Mouse (Mus musculus) kidney, postnatal 0 days (tissue): Measurements from ENCODE around the gene Abhd18. TPM values are rescaled to one million over a fixed set of nuclear protein-coding genes. Genes with fewer than 3 reads are reported as not detected.
A peak's percentile ranks its signal among the peaks of the same experiment; 100 is the strongest.

Source experiments
- ATAC-seq: fragments of 200-750 bp; cut with Nextera tagmentation; replicated peaks from 2 replicates; pipeline ENCODE4 v1.8.0; 2017; ENCODE audit warnings: low read depth, moderate number of reproducible peaks, moderate TSS enrichment, moderate library complexity; ENCODE audit not compliant: low FRiP score
- DNase-seq: peaks from one replicate; pipeline ENCODE4 v3.0.0-alpha.2; 2016; ENCODE audit warnings: low spot score
- H3K27ac ChIP-seq: fragments of 300-500 bp; sonication (generic); 2 replicates; pipeline ENCODE4 v1.5.1; 2014; ENCODE audit warnings: mild to moderate bottlenecking
- H3K27me3 ChIP-seq: fragments of 300-500 bp; sonication (generic); 2 replicates; pipeline ENCODE4 v1.6.1; 2014; ENCODE audit warnings: low read length, mixed read lengths; ENCODE audit not compliant: insufficient read depth
- H3K36me3 ChIP-seq: fragments of 300-500 bp; sonication (generic); 2 replicates; pipeline ENCODE4 v1.6.1; 2014; ENCODE audit warnings: low read length, mixed read lengths; ENCODE audit not compliant: insufficient read depth
- H3K4me1 ChIP-seq: fragments of 300-500 bp; sonication (generic); replicated peaks from 2 replicates; pipeline ENCODE4 v1.6.1; 2014; ENCODE audit warnings: antibody characterized with exemption, low read length, mixed read lengths; ENCODE audit not compliant: insufficient read depth
- H3K4me2 ChIP-seq: fragments of 300-500 bp; sonication (generic); 2 replicates; pipeline ENCODE4 v1.6.1; 2014; ENCODE audit warnings: mild to moderate bottlenecking, low read length, moderate library complexity, mixed read lengths
- H3K4me3 ChIP-seq: fragments of 300-500 bp; sonication (generic); replicated peaks from 2 replicates; pipeline ENCODE4 v1.5.1; 2014; ENCODE audit warnings: low read depth, low read length
- H3K9ac ChIP-seq: fragments of 300-500 bp; sonication (generic); 2 replicates; pipeline ENCODE4 v1.6.1; 2014; ENCODE audit warnings: low read depth, low read length
- H3K9me3 ChIP-seq: fragments of 300-500 bp; sonication (generic); replicated peaks from 2 replicates; pipeline ENCODE4 v1.6.1; 2016; ENCODE audit warnings: low read length, inconsistent platforms, mixed read lengths
- CTCF ChIP-seq: IDR thresholded peaks from 2 replicates; pipeline ENCODE4 v1.5.1; 2016; ENCODE audit warnings: antibody characterized with exemption, low read depth, mild to moderate bottlenecking, moderate library complexity
- WGBS: fragments of 180-500 bp; shearing (Covaris S2); extraction: QIAGEN DNeasy Blood & Tissue Kit; methylation state at CpG from one replicate; pipeline ENCODE4 v1.1.7; 2014; 5-methylcytosine and 5-hydroxymethylcytosine counted together
- polyA plus RNA-seq: library from polyadenylated mRNA; unstranded; fragments of >200 nt; fragmentation: Nextera tagmentation; extraction: Ambion mirVana; gene quantifications from 2 replicates; pipeline ENCODE4 v1.2.1, GENCODE M21; 2015

Abhd18 gene
- polyA plus RNA-seq, 1 experiment from 2014 or later, result 7.1 TPM

- Histone ChIP-seq H3K9ac (peak within 1 kb of the TSS; percentile 84), H3K4me2 (peak within 1 kb of the TSS; percentile 97), H3K27me3 (no peaks in the 10 kb centered on the region), H3K9me3 (no peaks in the 10 kb centered on the region), H3K4me3 (peak within 1 kb of the TSS; percentile 80), H3K36me3 (no peaks in the 10 kb centered on the region), H3K27ac (peak within 1 kb of the TSS; percentile 95), H3K4me1 (no peaks in the 10 kb centered on the region)
- DNase-seq (peak; percentile 99), ATAC-seq (peak; percentile 96)
- WGBS, result under 1% methylated on average over 65 of the region's 66 CpGs
- TF ChIP-seq CTCF, result peak; percentile 20
Observed at GRCm38 (mm10) chr3:40949170-40949902, 102.6 kb downstream of the Abhd18 start, which contains the start of gene Larp1b. Gene Larp1b, plus strand, starts transcription at chr3:40949828.

- Histone ChIP-seq H3K9ac (peak overlapping the region; percentile 84), H3K27me3 (no peaks in the 10 kb centered on the region), H3K4me1 (no peaks in the 10 kb centered on the region), H3K4me2 (peak overlapping the region; percentile 97), H3K4me3 (peak overlapping the region; percentile 80), H3K36me3 (no peaks in the 10 kb centered on the region), H3K27ac (peak overlapping the region; percentile 95), H3K9me3 (no peaks in the 10 kb centered on the region)
- WGBS, result under 1% methylated on average over 79 of the region's 118 CpGs
- ATAC-seq (peak; percentile 22), DNase-seq (peak; percentile 18)
- no peak for TF ChIP-seq CTCF
Observed at GRCm38 (mm10) chr3:40949903-40950600, 103.3 kb downstream of the Abhd18 start.

- Histone ChIP-seq H3K4me1 (no peaks in the 10 kb centered on the region), H3K4me2 (peak overlapping the region; percentile 97), H3K9me3 (no peaks in the 10 kb centered on the region), H3K4me3 (peak overlapping the region; percentile 80), H3K27me3 (no peaks in the 10 kb centered on the region), H3K36me3 (no peaks in the 10 kb centered on the region), H3K9ac (peak overlapping the region; percentile 84), H3K27ac (peak overlapping the region; percentile 95)
- no peak for TF ChIP-seq CTCF
- ATAC-seq (peak; percentile 5), DNase-seq (peak; percentile 58)
- under 1% methylated on average over 43 of the region's 43 CpGs for WGBS
Observed at GRCm38 (mm10) chr3:40950601-40951201, 103.9 kb downstream of the Abhd18 start.

- Histone ChIP-seq H3K27ac (peak overlapping the region; percentile 95; the same call in 1 of the 2 replicates), H3K9me3 (no peaks in the 10 kb centered on the region), H3K4me3 (peak overlapping the region; percentile 80), H3K9ac (peak overlapping the region; percentile 84; the same call in 1 of the 2 replicates), H3K4me1 (no peaks in the 10 kb centered on the region), H3K36me3 (no peaks in the 10 kb centered on the region), H3K27me3 (no peaks in the 10 kb centered on the region), H3K4me2 (peak overlapping the region; percentile 97)
- peak; percentile 64 for DNase-seq
- WGBS, result 12% methylated on average over 7 of the region's 7 CpGs
- no peak for ATAC-seq
- peak; percentile 50; the same call in 1 of the 2 replicates for TF ChIP-seq CTCF
Observed at GRCm38 (mm10) chr3:40951365-40951764, 104.6 kb downstream of the Abhd18 start.

- H3K27me3 ChIP-seq, result no peaks in the 10 kb centered on the region
- DNase-seq, result peak; percentile 39
- no peak overlapping the region for H3K4me3 ChIP-seq
- no peak overlapping the region for H3K27ac ChIP-seq
- H3K4me1 ChIP-seq, result no peaks in the 10 kb centered on the region
- no peak for ATAC-seq
- TF ChIP-seq CTCF, result peak; percentile 51
- no peak overlapping the region for H3K4me2 ChIP-seq
- no peaks in the 10 kb centered on the region for H3K9me3 ChIP-seq
- no peak overlapping the region for H3K9ac ChIP-seq
- H3K36me3 ChIP-seq, result no peaks in the 10 kb centered on the region
Observed at GRCm38 (mm10) chr3:40952606-40953005, 105.8 kb downstream of the Abhd18 start.

- DNase-seq (no peak), ATAC-seq (no peak)
- Histone ChIP-seq H3K27ac (no peak overlapping the region), H3K4me1 (no peaks in the 10 kb centered on the region), H3K9me3 (no peaks in the 10 kb centered on the region), H3K4me3 (no peak overlapping the region), H3K4me2 (no peak overlapping the region), H3K36me3 (no peaks in the 10 kb centered on the region), H3K27me3 (no peaks in the 10 kb centered on the region), H3K9ac (no peak overlapping the region)
- WGBS, result 79% methylated on average over 1 of the region's 1 CpGs
- no peak for TF ChIP-seq CTCF
Observed at GRCm38 (mm10) chr3:40954792-40955191, 108.0 kb downstream of the Abhd18 start.
